Mouse (Mus musculus): ENCODE measurements around the gene Ezr. TPM values are rescaled to one million over a fixed set of nuclear protein-coding genes. Genes with fewer than 3 reads are reported as not detected.
A peak's percentile ranks its signal among the peaks of the same experiment; 100 is the strongest.

Ezr gene
- polyA plus RNA-seq, 1 experiment from 2014 or later = 48.3 TPM

DNA sequence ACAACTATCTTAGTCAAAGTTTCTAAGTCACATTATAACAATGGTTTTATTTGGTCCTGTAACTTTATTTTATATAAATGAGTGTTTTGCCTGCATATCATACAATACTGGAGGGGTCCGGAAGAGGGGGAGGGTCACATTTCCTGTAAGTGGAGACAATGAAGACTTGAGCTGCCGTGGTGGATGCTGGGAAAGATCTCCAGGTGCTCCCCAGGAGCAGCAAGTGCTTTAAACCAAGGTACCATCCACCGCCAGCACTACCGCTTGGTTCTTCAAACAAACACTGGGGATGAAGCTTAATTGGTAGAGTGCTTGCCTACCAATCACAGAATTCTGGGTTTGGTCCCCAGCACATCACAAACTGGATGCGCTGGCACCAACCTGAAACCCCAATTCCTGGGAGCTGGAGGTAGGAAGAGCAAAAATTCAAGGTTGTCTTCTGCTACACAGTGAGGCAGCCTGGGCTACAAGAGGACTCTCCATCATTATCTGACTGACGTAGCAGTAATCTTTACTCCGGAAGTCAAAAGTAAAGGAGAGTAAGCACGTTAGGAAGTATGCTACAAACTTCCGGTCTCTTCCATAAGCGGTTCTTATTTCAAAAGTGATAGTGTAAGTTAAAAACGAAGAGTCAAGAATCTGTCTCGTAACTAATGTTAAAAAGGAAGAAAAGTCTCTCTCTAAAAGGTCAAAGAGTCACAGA, 4.8 kb downstream of the Ezr start:
- WGBS (ENCODE audit: insufficient replicate concordance) = 59% methylated on average over 12 of the region's 12 CpGs
- H3K9me3 ChIP-seq (replicated peaks) = no peaks in the 10 kb centered on the region
- H3K4me3 ChIP-seq (replicated peaks) = peak overlapping the region; percentile 95; the same call in 1 of the 2 replicates
- no peak overlapping the region for H3K9ac ChIP-seq
- peaks cover 83% of the 10 kb centered on the region for H3K4me1 ChIP-seq (replicated peaks)
- H3K27ac ChIP-seq (replicated peaks) = no peak overlapping the region
- H3K4me2 ChIP-seq = peak overlapping the region; percentile 87; the same call in 1 of the 2 replicates
- ATAC-seq (ENCODE audit: insufficient read depth) = no peak
- H3K36me3 ChIP-seq (replicated peaks) = peaks cover 17% of the 10 kb centered on the region
- no peaks in the 10 kb centered on the region for H3K27me3 ChIP-seq

DNA sequence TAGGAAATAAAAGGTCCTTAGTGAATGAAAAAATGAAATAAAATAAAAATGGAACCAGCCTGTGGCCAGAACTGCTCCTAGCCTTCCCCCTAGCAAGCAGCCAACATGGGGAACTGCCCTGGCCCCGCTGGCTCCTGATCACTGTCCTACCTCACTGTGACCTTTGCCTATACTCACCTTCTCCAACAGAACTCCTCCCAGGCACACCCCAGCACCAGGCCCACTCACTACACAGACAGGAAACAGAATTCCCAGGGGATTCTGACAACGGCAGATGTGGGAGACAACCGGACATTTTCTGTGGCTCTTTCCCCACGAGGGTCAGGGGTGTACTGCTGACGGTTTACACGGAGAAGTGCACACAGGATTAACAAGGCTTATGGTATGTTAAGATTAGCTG, 5.5 kb downstream of the Ezr start:
- H3K4me2 ChIP-seq = no peak overlapping the region

DNA sequence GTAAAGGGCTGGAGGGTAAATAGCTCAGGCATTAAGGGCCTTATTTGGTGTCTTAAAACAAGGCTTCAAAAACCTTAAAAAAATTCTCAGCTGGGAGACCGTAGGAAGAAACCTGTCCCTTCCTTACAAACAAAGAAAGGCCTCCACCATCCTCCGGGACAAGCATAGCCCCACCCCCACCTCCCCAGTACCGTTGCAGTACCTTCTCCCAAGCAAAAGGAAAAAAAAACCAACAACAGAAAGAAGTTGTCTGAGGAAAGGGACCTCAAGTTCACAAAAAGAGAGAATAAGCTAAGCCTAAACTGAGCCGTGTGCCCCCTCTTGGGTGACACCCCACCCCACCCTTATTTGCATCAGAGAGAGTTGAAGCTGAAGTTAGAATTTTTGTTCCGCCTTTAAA, 6.0 kb downstream of the Ezr start:
- H3K9me3 ChIP-seq (replicated peaks) = no peaks in the 10 kb centered on the region
- H3K4me3 ChIP-seq (replicated peaks) = no peak overlapping the region
- H3K9ac ChIP-seq = no peak overlapping the region
- 65% methylated on average over 5 of the region's 5 CpGs for WGBS (ENCODE audit: insufficient replicate concordance)
- H3K27ac ChIP-seq (replicated peaks) = no peak overlapping the region
- no peak for ATAC-seq (ENCODE audit: insufficient read depth)
- no peaks in the 10 kb centered on the region for H3K27me3 ChIP-seq
- peaks cover 17% of the 10 kb centered on the region for H3K36me3 ChIP-seq (replicated peaks)
- H3K4me2 ChIP-seq = no peak overlapping the region
- peaks cover 77% of the 10 kb centered on the region for H3K4me1 ChIP-seq (replicated peaks)

More for the DNA sequence above, 5.5 kb downstream of the Ezr start:
- Histone ChIP-seq H3K4me1 (replicated peaks) (peaks cover 80% of the 10 kb centered on the region), H3K4me3 (replicated peaks) (no peak overlapping the region), H3K27me3 (no peaks in the 10 kb centered on the region), H3K36me3 (replicated peaks) (peaks cover 17% of the 10 kb centered on the region), H3K9ac (no peak overlapping the region), H3K9me3 (replicated peaks) (no peaks in the 10 kb centered on the region), H3K27ac (replicated peaks) (no peak overlapping the region)
- ATAC-seq (ENCODE audit: insufficient read depth) = no peak
- WGBS (ENCODE audit: insufficient replicate concordance) = 70% methylated on average over 6 of the region's 6 CpGs

DNA sequence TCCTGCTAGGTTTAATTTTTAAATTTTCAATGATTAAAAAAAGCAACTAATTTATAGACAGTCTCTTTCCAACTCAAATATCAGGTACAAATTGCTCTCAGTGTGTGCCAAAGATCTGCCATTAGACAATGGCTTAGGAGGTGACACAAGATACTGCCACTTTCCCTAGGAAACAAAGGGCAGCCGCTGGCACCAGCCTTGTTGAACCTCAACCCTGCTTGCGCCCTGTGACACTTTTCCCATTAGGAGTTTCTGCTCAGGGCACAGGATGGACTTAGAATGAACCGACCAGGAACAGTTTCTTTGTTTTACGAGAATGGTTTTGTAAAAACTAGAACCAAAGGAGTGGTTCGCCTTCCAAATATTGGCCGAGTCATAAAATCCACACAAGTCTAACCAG, 6.5 kb downstream of the Ezr start:
- 78% methylated on average over 6 of the region's 6 CpGs for WGBS (ENCODE audit: insufficient replicate concordance)
- peaks cover 75% of the 10 kb centered on the region for H3K4me1 ChIP-seq (replicated peaks)
- no peak overlapping the region for H3K27ac ChIP-seq (replicated peaks)
- peaks cover 17% of the 10 kb centered on the region for H3K36me3 ChIP-seq (replicated peaks)
- H3K27me3 ChIP-seq = no peaks in the 10 kb centered on the region
- H3K4me2 ChIP-seq = no peak overlapping the region
- no peak overlapping the region for H3K4me3 ChIP-seq (replicated peaks)
- no peak for ATAC-seq (ENCODE audit: insufficient read depth)
- H3K9me3 ChIP-seq (replicated peaks) = no peaks in the 10 kb centered on the region
- no peak overlapping the region for H3K9ac ChIP-seq

DNA sequence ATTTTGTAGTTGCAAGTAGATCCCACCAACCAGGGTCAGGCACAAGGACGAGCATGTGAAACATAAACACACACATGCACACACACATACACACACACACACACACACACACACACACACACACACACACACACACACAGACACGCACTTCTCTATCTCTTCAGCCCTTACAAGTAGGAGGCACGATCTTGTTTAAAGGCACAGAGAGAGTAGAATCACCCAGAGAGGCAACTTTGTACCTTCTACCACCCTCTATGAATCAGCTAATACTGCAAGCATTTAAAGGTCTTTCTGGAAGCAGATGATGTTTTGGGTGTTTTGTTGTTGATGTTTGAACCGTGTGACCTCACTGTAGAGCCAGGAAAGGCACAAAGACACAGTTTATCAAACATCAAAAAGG, 6.9 kb downstream of the Ezr start:
- Histone ChIP-seq H3K4me2 (no peak overlapping the region), H3K36me3 (replicated peaks) (peaks cover 17% of the 10 kb centered on the region), H3K9ac (no peak overlapping the region), H3K4me1 (replicated peaks) (peaks cover 71% of the 10 kb centered on the region), H3K4me3 (replicated peaks) (no peak overlapping the region), H3K9me3 (replicated peaks) (no peaks in the 10 kb centered on the region), H3K27ac (replicated peaks) (no peak overlapping the region), H3K27me3 (no peaks in the 10 kb centered on the region)
- no peak for ATAC-seq (ENCODE audit: insufficient read depth)
- 67% methylated on average over 4 of the region's 4 CpGs for WGBS (ENCODE audit: insufficient replicate concordance)

DNA sequence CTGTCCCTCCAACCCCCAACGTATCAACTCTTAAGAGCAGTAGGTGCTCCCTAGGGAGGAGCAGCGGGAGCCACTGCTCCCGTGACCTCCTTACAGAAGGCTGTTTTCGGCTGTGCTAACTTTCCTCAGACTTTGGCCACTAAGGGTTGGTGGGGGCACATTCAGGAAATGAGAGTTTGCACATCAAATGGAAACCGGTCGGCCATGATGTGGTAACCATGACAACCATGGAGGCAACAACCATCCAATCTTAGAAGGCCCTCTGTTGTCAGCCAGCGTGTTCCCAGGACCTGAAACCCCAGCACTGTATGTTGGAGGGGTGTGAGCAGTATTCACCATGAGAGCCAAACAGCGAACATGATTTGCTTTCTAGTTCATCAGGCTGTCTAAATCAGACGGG, 7.4 kb downstream of the Ezr start:
- Histone ChIP-seq H3K36me3 (replicated peaks) (peaks cover 17% of the 10 kb centered on the region), H3K27ac (replicated peaks) (no peak overlapping the region), H3K9ac (no peak overlapping the region), H3K4me1 (replicated peaks) (peaks cover 67% of the 10 kb centered on the region), H3K4me3 (replicated peaks) (no peak overlapping the region), H3K9me3 (replicated peaks) (no peaks in the 10 kb centered on the region), H3K4me2 (no peak overlapping the region), H3K27me3 (no peaks in the 10 kb centered on the region)
- WGBS (ENCODE audit: insufficient replicate concordance) = 74% methylated on average over 9 of the region's 9 CpGs
- ATAC-seq (ENCODE audit: insufficient read depth) = no peak

DNA sequence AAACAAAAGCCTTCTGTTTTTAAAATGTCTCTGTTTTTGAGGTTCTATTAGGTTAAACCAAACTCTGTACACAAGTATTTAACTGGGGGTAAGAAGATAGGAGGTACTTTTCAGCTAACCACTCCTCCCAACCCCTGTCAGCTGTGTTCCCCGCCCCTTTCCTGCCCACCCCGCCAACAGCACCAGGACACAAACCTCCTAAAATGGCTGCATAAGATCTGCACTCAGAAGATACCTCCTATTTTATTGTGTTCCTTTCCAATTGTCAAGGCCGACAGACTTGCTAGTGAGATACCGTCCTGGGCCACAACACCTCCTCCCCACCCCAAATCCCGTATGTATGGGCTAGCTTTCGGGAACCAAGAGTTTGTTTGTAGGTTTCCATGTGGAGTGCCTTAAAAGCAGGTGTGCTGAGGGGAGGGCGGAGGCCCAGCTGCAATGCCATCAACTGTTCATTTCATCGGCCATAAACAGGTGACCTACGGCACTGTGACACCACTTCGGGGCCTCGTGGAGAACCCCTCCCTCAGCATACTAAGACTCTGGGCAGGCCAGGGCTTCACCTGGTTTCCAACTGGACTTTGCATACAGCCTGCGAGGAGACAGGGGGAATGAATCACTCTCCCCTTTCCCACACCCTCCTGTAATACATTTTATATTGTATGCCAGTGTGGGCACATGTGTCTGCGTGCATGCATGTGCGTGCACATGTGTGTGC, 9.2 kb downstream of the Ezr start:
- peaks cover 17% of the 10 kb centered on the region for H3K36me3 ChIP-seq (replicated peaks)
- H3K9me3 ChIP-seq (replicated peaks) = no peaks in the 10 kb centered on the region
- 57% methylated on average over 14 of the region's 14 CpGs for WGBS (ENCODE audit: insufficient replicate concordance)
- H3K27ac ChIP-seq (replicated peaks) = no peak overlapping the region
- no peaks in the 10 kb centered on the region for H3K27me3 ChIP-seq
- H3K4me2 ChIP-seq = no peak overlapping the region
- ATAC-seq (ENCODE audit: insufficient read depth) = no peak
- H3K4me3 ChIP-seq (replicated peaks) = no peak overlapping the region
- peaks cover 65% of the 10 kb centered on the region for H3K4me1 ChIP-seq (replicated peaks)
- no peak overlapping the region for H3K9ac ChIP-seq

DNA sequence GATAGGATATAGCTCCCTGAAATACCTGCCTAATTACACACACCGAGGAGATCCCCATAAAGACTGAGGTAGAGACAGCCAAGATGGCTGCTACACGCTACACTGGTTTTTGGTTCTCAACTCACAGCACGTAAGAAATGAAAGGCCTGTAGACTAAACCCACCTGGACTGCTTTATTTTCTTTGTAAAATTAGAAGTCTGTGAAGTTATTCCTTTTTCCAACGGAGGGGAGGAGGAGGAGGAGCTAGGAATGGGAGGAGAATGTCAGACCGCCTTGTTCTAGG, 10.2 kb downstream of the Ezr start:
- H3K27ac ChIP-seq (replicated peaks) = no peak overlapping the region
- H3K4me1 ChIP-seq (replicated peaks) = peaks cover 66% of the 10 kb centered on the region

DNA sequence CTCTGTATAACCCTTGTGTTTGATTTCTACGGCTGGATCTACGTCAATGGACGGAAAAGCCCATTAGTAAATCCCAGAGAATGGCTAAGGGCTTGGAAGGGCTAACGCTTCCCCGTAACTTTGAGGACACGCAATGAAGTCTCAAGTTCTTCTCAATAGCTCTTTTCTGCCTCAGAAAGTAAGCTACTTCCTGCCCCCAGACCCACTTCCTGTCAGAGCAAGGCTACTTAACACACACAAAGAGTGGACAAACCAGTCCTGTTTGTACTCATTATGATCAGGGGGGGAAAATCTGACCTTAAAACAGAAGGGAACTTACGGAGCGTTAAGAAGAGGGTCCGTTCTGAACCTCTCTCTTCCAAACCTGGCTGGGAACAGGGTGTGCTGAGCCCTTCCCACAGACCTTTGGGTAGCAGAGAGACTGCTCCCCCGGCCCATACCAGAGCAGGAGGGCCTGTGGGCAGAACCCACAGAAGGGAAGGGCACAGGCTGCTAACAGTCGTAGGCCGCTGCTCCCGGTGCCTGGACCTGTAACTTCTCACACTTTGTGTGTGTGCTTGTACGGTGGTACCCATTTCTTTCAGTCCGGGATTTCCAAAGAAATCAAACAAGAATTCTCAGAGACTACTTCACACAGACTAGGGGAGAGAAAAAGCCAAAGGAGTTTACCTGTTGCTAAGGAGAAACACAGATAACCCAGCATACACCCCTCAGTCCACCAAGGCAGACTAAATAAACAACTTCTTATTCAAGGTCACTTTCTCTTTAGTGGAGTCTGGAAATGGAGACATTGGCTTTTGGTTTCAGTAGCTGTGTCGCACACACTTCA, 10.7 kb downstream of the Ezr start:
- ATAC-seq (ENCODE audit: insufficient read depth) = no peak
- Histone ChIP-seq H3K36me3 (replicated peaks) (peaks cover 14% of the 10 kb centered on the region), H3K4me3 (replicated peaks) (no peak overlapping the region), H3K27me3 (no peaks in the 10 kb centered on the region), H3K27ac (replicated peaks) (0 out of 2 replicates have a peak overlapping the region, but pooled peaks have one; percentile 6), H3K9ac (no peak overlapping the region), H3K4me2 (no peak overlapping the region), H3K9me3 (replicated peaks) (no peaks in the 10 kb centered on the region), H3K4me1 (replicated peaks) (peaks cover 64% of the 10 kb centered on the region)
- WGBS (ENCODE audit: insufficient replicate concordance) = 70% methylated on average over 16 of the region's 16 CpGs

More for the DNA sequence above, 10.2 kb downstream of the Ezr start:
- Histone ChIP-seq H3K4me2 (no peak overlapping the region), H3K9ac (no peak overlapping the region), H3K36me3 (replicated peaks) (peaks cover 14% of the 10 kb centered on the region), H3K4me3 (replicated peaks) (no peak overlapping the region), H3K27me3 (no peaks in the 10 kb centered on the region), H3K9me3 (replicated peaks) (no peaks in the 10 kb centered on the region)
- WGBS (ENCODE audit: insufficient replicate concordance) = 83% methylated on average over 5 of the region's 5 CpGs
- no peak for ATAC-seq (ENCODE audit: insufficient read depth)

DNA sequence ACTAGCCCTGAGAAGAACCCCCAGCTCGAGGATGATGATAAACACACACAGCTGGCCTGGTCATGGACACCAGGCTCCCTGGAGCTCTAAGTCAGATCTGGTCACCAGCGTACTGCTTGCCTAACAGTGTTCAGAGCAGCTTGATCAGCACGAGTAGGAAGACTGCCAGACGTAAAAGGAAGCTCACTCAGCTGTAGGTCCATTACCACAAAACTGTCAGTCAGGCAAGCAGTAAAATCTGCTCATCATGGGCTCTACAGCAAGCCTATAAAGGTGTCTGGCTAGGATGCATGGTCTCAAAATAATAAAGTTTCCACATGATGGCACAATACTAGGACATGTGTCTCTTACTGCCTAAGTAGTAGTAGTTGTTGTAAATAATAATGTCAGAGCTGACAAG, 13.0 kb downstream of the Ezr start:
- no peak overlapping the region for H3K27ac ChIP-seq (replicated peaks)
- no peak overlapping the region for H3K4me3 ChIP-seq (replicated peaks)
- WGBS (ENCODE audit: insufficient replicate concordance) = 30% methylated on average over 4 of the region's 4 CpGs
- no peaks in the 10 kb centered on the region for H3K9me3 ChIP-seq (replicated peaks)
- no peak overlapping the region for H3K4me2 ChIP-seq
- peaks cover 4% of the 10 kb centered on the region; the same call in 1 of the 2 replicates for H3K36me3 ChIP-seq (replicated peaks)
- ATAC-seq (ENCODE audit: insufficient read depth) = no peak
- H3K27me3 ChIP-seq = no peaks in the 10 kb centered on the region
- H3K9ac ChIP-seq = no peak overlapping the region
- H3K4me1 ChIP-seq (replicated peaks) = peaks cover 69% of the 10 kb centered on the region

DNA sequence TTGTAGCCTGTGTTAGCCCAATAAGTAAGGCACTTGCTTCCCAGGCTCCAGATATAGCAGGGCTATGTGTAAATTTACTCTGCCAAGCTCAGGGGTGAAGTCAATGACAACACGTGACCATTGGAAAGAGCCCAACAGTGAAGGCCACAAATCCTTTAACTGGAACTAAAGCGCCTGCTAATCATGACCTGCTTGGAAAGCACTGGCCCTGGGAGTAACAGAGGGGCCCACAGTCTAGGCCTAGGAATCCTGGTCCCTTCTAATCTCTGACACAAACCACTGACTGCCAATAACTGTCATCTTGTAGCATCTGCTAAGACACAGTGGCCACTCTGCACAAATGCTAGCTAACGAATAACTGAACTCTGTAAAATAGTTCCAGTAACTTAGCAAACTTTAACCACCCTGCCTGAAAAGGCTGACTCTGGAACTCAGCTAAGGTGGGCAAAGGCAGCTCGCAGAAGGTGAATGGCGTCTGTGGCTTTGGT, 14.2 kb downstream of the Ezr start:
- Histone ChIP-seq H3K27me3 (no peaks in the 10 kb centered on the region), H3K27ac (replicated peaks) (0 out of 2 replicates have a peak overlapping the region, but pooled peaks have one; percentile 31), H3K36me3 (replicated peaks) (no peaks in the 10 kb centered on the region; the same call in 1 of the 2 replicates), H3K9me3 (replicated peaks) (no peaks in the 10 kb centered on the region), H3K4me2 (no peak overlapping the region), H3K4me3 (replicated peaks) (no peak overlapping the region), H3K9ac (no peak overlapping the region), H3K4me1 (replicated peaks) (peaks cover 69% of the 10 kb centered on the region)
- 51% methylated on average over 5 of the region's 5 CpGs for WGBS (ENCODE audit: insufficient replicate concordance)
- no peak for ATAC-seq (ENCODE audit: insufficient read depth)
